Mouse (Mus musculus) thymus, adult 2 months (tissue): ENCODE measurements around the gene Fhit.

Experiments
- CTCF ChIP-seq: fragments of 200-500 bp; IDR thresholded peaks from 2 replicates; pipeline ENCODE4 v1.5.1; 2012; ENCODE audit warnings: mild to moderate bottlenecking, control low read depth, low read length, moderate library complexity, borderline replicate concordance; ENCODE audit not compliant: control insufficient read depth, poor library complexity, insufficient read depth; ENCODE audit errors: extremely low read depth
- POLR2A ChIP-seq: fragments of 200-500 bp; IDR thresholded peaks from 2 replicates; pipeline ENCODE4 v1.6.1; 2012; ENCODE audit warnings: mild to moderate bottlenecking, low read length, control low read depth, moderate library complexity; ENCODE audit not compliant: control insufficient read depth, poor library complexity, insufficient read depth; ENCODE audit errors: extremely low read depth

GRCm38 (mm10) chr14:10211184-10211583, 950.7 kb downstream of the Fhit start:
- TF ChIP-seq CTCF, result no peak
- no peak for TF ChIP-seq POLR2A
